Mouse (Mus musculus): ENCODE data around the gene Cwh43.

Cwh43 gene

GRCm38 (mm10) chr5:73401341-73401740, 4.5 kb upstream of the Cwh43 start:
- no peak for DNase-seq

DNA sequence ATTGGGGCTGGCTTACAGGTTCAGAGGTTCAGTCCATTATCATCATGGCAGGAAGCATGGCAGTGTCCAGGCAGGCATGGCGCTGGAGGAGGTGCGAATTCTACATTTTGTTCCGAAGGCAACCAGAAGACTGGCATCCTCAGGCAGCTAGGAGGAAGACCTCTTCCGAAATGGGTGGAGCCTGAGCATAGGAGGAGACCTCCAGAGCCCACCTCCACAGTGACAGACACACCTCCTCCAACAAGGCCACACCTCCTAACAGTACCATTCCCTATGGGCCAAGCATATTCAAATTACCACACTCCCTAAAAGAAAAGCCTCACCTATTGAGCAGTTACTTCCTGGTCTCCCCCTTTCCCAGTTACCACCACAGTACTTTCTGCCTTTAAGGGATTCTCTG, 3.0 kb upstream of the Cwh43 start:
- DNase-seq: no peak

- DNase-seq: no peak
Observed at GRCm38 (mm10) chr5:73403311-73404068, 2.4 kb upstream of the Cwh43 start.

DNA sequence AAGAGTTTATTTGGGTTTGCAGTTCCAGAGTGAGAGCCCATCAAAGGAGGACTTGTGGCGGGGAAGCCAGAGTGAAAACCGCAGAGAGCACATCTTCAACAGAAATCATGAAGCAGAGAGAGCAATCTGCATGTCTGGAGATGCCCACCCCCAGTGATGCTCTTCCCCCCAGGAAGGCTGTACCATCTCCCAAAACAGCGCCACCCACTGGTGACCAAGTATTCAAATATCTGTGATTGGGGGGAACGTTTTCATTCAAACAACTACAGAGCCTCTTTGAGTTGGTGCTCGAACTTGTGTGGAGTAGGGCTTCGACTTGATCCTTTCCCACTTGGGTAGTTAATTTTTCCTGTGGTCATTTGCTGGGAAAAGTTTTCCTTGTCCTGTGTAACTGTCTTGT, 1.1 kb upstream of the Cwh43 start:
- no peak for DNase-seq

GRCm38 (mm10) chr5:73406861-73407260, 986 bp downstream of the Cwh43 start:
- DNase-seq: no peak

DNA sequence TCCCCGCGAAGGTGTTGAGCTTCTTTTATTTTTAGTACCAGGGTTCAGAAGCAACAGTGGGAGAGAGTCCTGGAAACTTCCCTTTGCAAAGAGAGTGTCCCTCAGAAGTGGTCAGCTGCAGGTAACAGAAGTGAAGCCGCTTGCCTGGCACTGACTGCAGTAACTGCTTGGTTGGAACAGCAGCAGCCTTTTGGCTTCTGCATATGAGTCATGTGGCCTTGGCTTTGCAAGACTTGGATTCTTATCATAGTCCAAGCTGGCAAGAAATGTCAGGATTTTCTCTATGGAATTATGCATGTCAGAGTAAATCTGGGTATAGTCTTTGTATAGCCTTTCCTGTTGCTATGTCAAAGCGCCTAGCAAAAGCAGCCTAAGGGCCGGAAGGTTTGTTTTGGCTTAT, 4.1 kb downstream of the Cwh43 start:
- DNase-seq: no peak

DNA sequence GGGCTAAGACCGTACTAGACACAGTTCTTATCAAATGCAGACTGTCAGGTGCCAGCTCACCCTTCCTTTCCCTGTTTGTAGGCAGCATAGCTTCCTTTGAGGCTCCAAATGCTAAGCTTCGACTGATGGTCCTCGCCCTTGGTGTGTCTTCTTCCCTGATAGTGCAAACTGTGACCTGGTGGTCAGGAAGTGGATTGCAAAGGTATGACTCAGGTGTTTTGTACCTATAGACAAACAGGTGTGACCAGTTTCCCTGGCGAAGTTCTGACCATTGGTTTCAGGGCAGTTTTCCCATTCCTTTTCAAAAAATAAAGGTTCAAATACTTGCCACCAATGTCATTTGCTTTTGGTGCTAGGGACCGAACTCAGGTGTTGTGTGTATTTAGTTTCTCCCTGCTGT, 5.9 kb downstream of the Cwh43 start:
- no peak for DNase-seq

GRCm38 (mm10) chr5:73414172-73414571, 8.3 kb downstream of the Cwh43 start:
- DNase-seq: no peak

DNA sequence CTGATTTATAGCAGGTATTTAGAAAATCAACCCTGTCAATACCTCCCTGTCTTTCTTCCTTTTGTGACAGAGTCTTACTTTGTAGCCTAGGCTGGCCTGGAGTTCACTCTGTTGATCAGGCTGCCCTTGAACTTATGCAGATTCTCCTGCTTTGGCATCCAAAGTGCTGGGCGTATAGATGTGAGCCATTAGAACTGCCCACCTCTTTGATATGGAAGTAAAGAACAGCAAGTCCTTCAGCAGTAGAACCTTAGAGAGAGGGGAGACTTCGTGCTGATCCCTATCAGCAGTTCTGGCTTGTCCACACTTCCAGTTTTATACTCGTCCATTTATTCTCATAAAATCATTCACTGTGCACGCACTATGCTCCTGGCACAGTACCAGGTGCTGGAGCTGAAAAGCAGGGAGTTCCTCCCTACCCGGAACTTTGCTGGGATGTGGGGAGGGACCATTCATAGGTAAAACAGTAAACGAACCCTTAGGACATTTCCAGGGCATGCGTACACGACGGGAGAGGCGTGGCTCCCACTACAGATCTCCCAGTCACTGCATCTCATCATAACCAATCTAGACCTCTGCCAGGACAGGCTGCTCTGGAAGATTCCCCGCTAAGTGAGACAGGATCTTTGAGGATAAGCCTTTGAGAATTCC, 13.3 kb downstream of the Cwh43 start:
- DNase-seq: peak; percentile 23

DNA sequence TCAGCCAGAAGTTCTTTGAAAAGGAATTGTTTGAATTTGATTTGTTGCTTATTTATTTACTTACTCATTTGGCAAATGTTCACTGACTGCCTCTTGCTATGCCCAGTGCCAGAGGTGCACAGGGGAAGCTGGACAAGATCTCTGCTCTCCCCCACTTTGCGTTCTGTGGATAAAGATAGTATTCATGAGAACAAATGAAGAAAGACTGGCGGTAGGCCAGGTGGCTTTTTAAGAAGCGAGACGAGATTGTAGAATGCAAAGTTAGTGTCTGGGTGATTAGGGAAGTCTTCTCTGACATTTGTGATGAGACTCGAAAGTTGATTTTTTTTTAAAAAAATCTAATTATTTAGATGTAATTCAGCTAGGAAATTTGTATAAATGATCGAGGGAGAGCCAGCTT, 20.9 kb downstream of the Cwh43 start:
- no peak for DNase-seq

GRCm38 (mm10) chr5:73431581-73431980, 25.7 kb downstream of the Cwh43 start:
- DNase-seq: peak; percentile 56

- no peak for DNase-seq
Observed at GRCm38 (mm10) chr5:73432805-73433204, 26.9 kb downstream of the Cwh43 start.

DNA sequence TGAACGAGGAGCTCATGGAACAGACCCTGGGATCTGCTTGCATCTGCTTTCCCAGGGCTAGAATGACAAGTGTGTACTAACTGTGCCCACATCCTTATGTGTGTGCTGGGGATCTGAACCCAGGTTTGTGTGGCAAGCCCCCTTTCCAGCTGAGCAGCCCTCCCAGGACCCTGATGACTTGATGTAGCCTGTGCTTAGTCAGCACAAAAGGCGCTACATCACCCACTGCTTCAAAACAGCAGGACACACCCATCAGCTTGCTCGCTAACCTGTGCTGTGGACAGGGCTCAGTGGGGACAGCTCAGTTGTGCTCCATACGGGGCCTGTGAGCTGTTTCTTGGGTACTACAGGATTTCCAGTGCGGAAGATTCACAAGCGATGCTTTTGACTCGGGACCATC, 28.9 kb downstream of the Cwh43 start:
- no peak for DNase-seq

GRCm38 (mm10) chr5:73442176-73442575, 36.3 kb downstream of the Cwh43 start:
- DNase-seq: no peak

DNA sequence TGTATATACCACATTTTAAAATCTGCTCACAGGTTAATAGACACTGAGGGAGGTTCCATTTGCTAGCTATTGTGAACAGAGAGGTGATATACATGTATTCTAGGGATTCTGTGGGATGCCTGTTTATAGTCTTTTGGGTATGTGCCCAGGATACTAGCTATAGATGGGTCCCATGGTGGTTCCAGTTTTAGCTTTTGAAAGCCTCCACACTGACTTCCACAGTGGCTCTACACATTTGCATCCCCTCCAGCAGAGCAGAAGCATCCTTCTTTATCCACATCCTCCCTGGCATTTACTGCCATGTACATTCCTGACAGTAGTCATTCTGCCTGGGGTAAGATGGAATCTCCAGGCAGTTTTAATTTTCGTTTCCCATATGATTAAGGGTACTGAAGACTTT, 44.4 kb downstream of the Cwh43 start:
- no peak for DNase-seq

DNA sequence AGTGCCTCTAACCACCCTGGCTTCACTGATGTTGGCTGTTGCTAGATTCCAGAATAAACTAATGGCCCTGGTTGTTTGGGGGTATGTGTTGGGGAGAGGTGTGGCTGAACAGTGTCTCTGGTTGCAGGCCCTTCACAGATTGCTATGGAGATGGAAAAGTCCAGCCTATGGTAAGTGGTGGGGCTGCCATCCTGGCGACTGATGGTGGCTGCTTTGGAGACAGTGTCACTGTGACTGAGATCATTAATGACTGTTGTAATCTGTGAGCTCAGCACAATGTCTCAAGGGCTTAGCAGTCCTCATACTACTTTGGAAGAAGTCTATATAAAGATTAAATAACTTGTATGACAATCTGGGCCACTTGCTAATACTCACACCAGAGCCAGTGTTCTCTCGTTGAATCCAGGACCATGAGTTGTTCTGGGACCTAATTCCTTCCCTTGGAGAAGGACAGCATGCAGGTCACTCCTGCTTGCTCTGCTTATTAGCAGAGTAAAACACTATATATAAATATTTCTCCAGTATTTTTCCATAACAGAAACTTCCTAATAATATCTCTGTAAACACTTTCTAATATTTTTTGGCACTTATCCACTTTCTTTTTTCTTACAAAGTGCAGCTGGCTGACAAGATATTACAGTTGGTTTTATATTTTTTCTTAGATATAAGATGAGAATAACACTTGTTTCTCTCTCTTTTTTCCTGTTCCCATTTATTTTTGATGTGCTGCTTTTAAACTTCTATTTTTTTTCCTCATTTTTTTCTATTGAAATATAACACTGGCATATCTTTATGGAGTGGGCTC, 48.8 kb downstream of the Cwh43 start:
- no peak for DNase-seq

DNA sequence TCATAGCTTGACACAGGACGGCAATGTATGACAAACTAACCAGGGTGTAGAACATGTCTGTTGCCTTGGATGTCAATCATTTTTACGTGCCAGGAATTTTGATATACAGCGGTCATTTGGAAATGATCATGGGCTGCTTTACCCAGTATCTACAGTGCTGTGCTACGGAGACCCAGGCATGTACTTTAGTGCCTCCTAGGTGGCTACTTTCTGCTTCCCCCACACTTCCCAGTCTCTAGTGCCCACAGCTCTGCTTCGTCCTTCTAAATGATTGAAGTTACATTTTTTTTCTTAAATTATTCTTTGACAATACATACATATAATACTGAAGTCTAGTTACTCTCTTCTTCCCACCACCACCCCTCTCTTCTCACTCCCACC, 49.4 kb downstream of the Cwh43 start:
- DNase-seq: no peak

DNA sequence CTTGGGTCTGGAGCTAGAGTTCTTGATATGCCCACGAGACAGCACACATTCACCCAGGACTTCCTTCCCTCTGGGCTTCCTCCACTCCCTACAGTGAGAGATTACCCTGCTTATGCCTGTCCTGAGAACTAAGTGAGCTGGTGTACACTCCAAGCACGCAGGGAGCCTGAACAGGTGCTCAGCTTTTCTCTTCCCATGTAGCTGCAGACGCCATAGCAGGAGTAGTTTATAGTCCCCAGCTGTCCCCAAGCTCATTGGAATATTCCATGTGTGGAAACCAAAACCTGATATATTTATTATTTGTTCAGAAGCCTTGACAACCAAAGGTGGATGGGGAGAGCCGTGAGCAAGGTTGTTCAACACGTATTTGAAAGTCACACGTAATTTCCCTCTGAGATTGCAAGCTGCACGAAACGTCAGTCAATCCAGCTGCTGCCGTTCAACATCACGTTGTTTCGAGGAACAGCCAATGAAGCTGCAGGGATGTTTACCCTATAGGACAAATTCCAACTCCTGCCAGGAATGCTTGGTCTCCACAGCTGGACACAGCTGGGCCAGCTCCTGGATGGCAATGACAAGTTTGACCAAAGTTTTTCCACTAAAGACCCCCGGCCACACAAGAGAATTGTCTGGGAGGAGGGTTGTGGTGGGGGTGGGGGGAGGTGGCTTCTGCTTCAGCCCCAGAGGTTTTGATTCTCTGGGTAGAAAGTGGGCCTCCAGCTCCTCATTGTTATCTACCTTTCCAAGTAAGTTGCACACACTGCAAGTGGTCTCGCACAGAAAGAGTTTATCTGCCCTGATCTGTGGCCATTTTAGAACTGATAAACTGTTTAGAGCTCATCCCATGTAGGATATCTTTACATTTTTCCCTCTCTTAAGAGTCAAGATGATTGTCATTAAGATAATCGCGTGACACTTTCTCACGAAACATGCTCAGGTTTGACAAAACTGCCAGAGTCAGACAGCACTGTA, 62.9 kb downstream of the Cwh43 start:
- no peak for DNase-seq

GRCm38 (mm10) chr5:73474412-73475405, 68.8 kb downstream of the Cwh43 start:
- DNase-seq: no peak

DNA sequence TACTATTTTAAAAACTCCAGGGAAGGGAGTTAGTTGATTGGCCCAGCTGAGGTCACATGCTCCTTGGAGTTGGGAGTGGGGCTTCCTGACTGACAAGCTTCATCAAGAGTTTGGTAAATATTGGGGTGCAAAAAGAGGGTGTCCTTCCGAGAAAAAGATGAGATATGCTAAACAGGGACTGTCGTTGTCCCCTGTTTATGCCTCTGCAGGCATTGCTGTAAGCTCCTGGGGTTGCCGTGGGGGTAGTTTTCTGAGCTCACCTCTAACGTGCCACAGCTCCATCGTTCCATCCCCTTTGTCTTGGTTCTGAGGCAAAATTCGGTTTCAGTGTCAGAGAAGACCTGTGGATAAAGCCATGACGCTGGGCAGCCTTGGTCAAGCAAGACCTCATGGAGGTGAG, 74.8 kb downstream of the Cwh43 start, which contains the start of gene Dcun1d4:
Gene Dcun1d4, plus strand, starts transcription at position 301 of the 400 bp plus-strand sequence.
- no peak for DNase-seq

GRCm38 (mm10) chr5:73481401-73481800, 75.5 kb downstream of the Cwh43 start:
- DNase-seq: no peak
